In genomic region chr10:83169554-83169953, GRCm38 (mm10) we compare ENCODE assay signal across 15 mouse cellular contexts.
"Had no signal": no experiment of that assay in that cellular context is flagged by ENCODE, and none has a peak within 500 bp of the region (broad histone marks: within the 10 kb centered on the region; RNA-seq: fewer than 3 reads in every experiment).

No protein-coding gene starts in this region.

- H3K27ac ChIP-seq: neural tube, embryonic 15.5 days; stomach, embryonic 15.5 days; stomach, postnatal 0 days had no signal

- H3K4me3 ChIP-seq: neural tube, embryonic 15.5 days; stomach, embryonic 15.5 days had no signal

- DNase-seq: retina, postnatal 1 day; right cerebral cortex, adult 18-20 months; right cerebral cortex, postnatal 14 days; right cerebral cortex, postnatal 25 days; right cerebral cortex, postnatal 4 days; spleen, adult 18-20 months; thymus, adult 18-20 months; thymus, adult 2 months; thymus, postnatal 14 days; thymus, postnatal 25 days; thymus, postnatal 36 days; thymus, postnatal 4 days had no signal

- H3K36me3 ChIP-seq: neural tube, embryonic 15.5 days; stomach, embryonic 15.5 days had no signal
